Mouse (Mus musculus) heart, embryonic 12.5 days (tissue): ENCODE measurements at regions not wholly inside any gene's neighbourhood (a gene's known extent, or its start where the extent isn't known, plus 50 kb on each side); places are given as distances from the start of the nearest gene placed in this dataset.
A peak's percentile ranks its signal among the peaks of the same experiment; 100 is the strongest.

Experiments used
- ATAC-seq: fragments of 200-750 bp; cut with Nextera tagmentation; 2 replicates; pipeline ENCODE4 v1.8.0; 2017; ENCODE audit warnings: moderate TSS enrichment, moderate library complexity; ENCODE audit not compliant: insufficient number of reproducible peaks, low FRiP score
- H3K27ac ChIP-seq: fragments of 300-500 bp; sonication (generic); 2 replicates; pipeline ENCODE4 v1.5.1; 2016; ENCODE audit warnings: mild to moderate bottlenecking, moderate library complexity; ENCODE audit not compliant: poor library complexity, severe bottlenecking
- H3K27me3 ChIP-seq: fragments of 300-500 bp; sonication (generic); replicated peaks from 2 replicates; pipeline ENCODE4 v1.6.1; 2016; ENCODE audit warnings: mild to moderate bottlenecking, moderate library complexity
- H3K36me3 ChIP-seq: fragments of 300-500 bp; sonication (generic); 2 replicates; pipeline ENCODE4 v1.6.1; 2016; ENCODE audit warnings: mild to moderate bottlenecking, moderate library complexity
- H3K4me1 ChIP-seq: fragments of 300-500 bp; sonication (generic); replicated peaks from 2 replicates; pipeline ENCODE4 v1.6.1; 2016; ENCODE audit warnings: mild to moderate bottlenecking
- H3K4me2 ChIP-seq: fragments of 300-500 bp; sonication (generic); 2 replicates; pipeline ENCODE4 v1.6.1; 2016; ENCODE audit warnings: mild to moderate bottlenecking, moderate library complexity
- H3K4me3 ChIP-seq: fragments of 300-500 bp; sonication (generic); 2 replicates; pipeline ENCODE4 v1.5.1; 2016; ENCODE audit warnings: mild to moderate bottlenecking
- H3K9ac ChIP-seq: fragments of 300-500 bp; sonication (generic); 2 replicates; pipeline ENCODE4 v1.6.1; 2016; ENCODE audit warnings: mild to moderate bottlenecking, moderate library complexity
- H3K9me3 ChIP-seq: fragments of 300-500 bp; sonication (generic); replicated peaks from 2 replicates; pipeline ENCODE4 v1.6.1; 2016; ENCODE audit warnings: mild to moderate bottlenecking, moderate library complexity
- WGBS: fragments of 180-500 bp; shearing (Covaris S2); methylation state at CpG from one replicate; pipeline ENCODE4 v1.1.7; 2016; 5-methylcytosine and 5-hydroxymethylcytosine counted together

GRCm38 (mm10) chr6:148634148-148634547, 190.0 kb upstream of the Tmtc1 start:
- WGBS, result 85% methylated on average over 2 of the region's 2 CpGs
- Histone ChIP-seq H3K4me2 (no peak overlapping the region), H3K4me1 (no peaks in the 10 kb centered on the region), H3K9ac (no peak overlapping the region), H3K27ac (no peak overlapping the region), H3K36me3 (no peaks in the 10 kb centered on the region), H3K4me3 (no peak overlapping the region), H3K9me3 (no peaks in the 10 kb centered on the region), H3K27me3 (no peaks in the 10 kb centered on the region)
- no peak for ATAC-seq

DNA sequence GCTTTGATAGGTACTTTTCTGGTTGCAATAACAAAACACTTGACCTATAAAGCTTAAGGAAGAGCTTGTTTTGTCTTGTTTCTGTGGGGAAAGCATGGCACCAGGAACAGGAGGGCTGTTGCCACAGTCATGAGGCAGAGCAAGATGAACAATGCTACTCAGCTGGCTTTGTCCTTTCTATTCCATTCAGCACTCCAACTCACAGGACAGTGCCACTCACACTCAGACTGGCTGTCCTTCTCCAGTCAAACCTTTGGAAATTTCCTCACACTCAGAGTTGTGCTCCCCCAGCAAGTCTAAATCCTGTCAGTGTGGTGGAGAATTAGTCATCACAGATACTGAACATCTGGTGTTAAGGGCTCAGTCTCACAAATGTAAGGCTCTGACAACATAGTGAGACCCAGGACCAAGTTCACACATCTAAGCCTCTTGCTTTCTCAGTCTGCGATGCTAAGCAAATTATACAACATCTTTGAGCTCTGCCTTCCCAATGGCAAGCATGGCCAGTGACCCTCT, 183.0 kb upstream of the Tmtc1 start:
- H3K9me3 ChIP-seq, result no peaks in the 10 kb centered on the region
- H3K27ac ChIP-seq, result no peak overlapping the region
- peaks cover 4% of the 10 kb centered on the region; the same call in 1 of the 2 replicates for H3K27me3 ChIP-seq
- H3K4me2 ChIP-seq, result no peak overlapping the region
- no peak overlapping the region for H3K9ac ChIP-seq
- no peak for ATAC-seq
- H3K4me1 ChIP-seq, result no peaks in the 10 kb centered on the region
- WGBS, result 74% methylated on average over 1 of the region's 1 CpGs
- no peak overlapping the region for H3K4me3 ChIP-seq
- no peaks in the 10 kb centered on the region for H3K36me3 ChIP-seq

DNA sequence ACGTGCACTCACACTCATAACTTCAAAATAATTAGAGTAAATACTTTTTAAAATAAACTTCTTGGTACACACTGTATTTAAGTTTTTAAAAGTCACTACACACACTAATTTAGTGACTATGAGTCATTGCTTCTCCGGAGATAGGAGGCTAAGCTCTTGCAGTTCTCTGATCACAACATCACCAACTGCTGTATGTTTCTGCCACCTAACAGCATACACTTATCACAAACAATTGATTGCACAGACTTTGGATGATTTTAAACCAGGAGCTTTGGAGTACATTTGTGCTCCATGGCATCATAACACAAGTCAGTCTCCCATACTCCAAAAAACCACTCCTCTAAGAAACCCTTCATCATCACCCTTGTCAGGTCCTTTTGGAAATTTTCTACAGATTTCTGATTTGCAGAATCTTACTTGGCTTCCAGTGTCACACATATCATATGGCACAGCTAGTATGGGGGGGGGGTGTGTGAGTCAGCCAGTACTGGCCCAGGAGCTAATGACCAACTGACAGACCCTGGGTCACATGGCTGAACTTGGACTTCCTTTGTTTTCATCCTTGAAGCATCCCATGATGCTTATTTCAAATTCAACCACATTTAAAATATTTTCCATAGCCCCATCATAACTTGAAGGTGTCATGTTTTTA, 179.1 kb upstream of the Tmtc1 start:
- Histone ChIP-seq H3K9ac (no peak overlapping the region), H3K4me2 (no peak overlapping the region), H3K4me1 (peaks cover 8% of the 10 kb centered on the region), H3K27me3 (peaks cover 6% of the 10 kb centered on the region; the same call in 1 of the 2 replicates), H3K36me3 (no peaks in the 10 kb centered on the region), H3K9me3 (no peaks in the 10 kb centered on the region), H3K27ac (no peak overlapping the region), H3K4me3 (no peak overlapping the region)
- no peak for ATAC-seq
- 73% methylated on average over 2 of the region's 2 CpGs for WGBS

GRCm38 (mm10) chr6:148620034-148620433, 175.8 kb upstream of the Tmtc1 start:
- no peak overlapping the region for H3K4me3 ChIP-seq
- no peak overlapping the region for H3K27ac ChIP-seq
- 9% methylated on average over 1 of the region's 1 CpGs for WGBS
- peak; percentile 48; the same call in 1 of the 2 replicates for ATAC-seq
- H3K9me3 ChIP-seq, result no peaks in the 10 kb centered on the region
- no peak overlapping the region for H3K4me2 ChIP-seq
- H3K4me1 ChIP-seq, result peaks cover 18% of the 10 kb centered on the region
- 0 out of 2 replicates have a peak, but pooled peaks cover 5% of the 10 kb centered on the region for H3K27me3 ChIP-seq
- no peak overlapping the region for H3K9ac ChIP-seq
- H3K36me3 ChIP-seq, result no peaks in the 10 kb centered on the region

- ATAC-seq, result peak; percentile 25; the same call in 1 of the 2 replicates
- no peak overlapping the region for H3K27ac ChIP-seq
- H3K4me2 ChIP-seq, result peak overlapping the region; percentile 40
Observed at GRCm38 (mm10) chr6:148615931-148616330, 171.7 kb upstream of the Tmtc1 start.

GRCm38 (mm10) chr6:148615442-148615841, 171.3 kb upstream of the Tmtc1 start:
- Histone ChIP-seq H3K36me3 (no peaks in the 10 kb centered on the region), H3K4me2 (peak overlapping the region; percentile 40), H3K4me1 (peaks cover 23% of the 10 kb centered on the region), H3K27me3 (0 out of 2 replicates have a peak, but pooled peaks cover 3% of the 10 kb centered on the region), H3K4me3 (no peak overlapping the region), H3K27ac (no peak overlapping the region), H3K9ac (no peak overlapping the region), H3K9me3 (no peaks in the 10 kb centered on the region)
- 18% methylated on average over 3 of the region's 3 CpGs for WGBS
- no peak for ATAC-seq

More at GRCm38 (mm10) chr6:148615931-148616330, 171.7 kb upstream of the Tmtc1 start:
- H3K9ac ChIP-seq, result no peak overlapping the region
- 6% methylated on average over 4 of the region's 4 CpGs for WGBS
- H3K36me3 ChIP-seq, result no peaks in the 10 kb centered on the region
- no peaks in the 10 kb centered on the region for H3K9me3 ChIP-seq
- peaks cover 23% of the 10 kb centered on the region for H3K4me1 ChIP-seq
- H3K4me3 ChIP-seq, result no peak overlapping the region
- 0 out of 2 replicates have a peak, but pooled peaks cover 3% of the 10 kb centered on the region for H3K27me3 ChIP-seq

GRCm38 (mm10) chr6:148608881-148609280, 164.7 kb upstream of the Tmtc1 start:
- H3K4me2 ChIP-seq, result no peak overlapping the region
- 78% methylated on average over 5 of the region's 5 CpGs for WGBS
- H3K9ac ChIP-seq, result no peak overlapping the region
- H3K27ac ChIP-seq, result no peak overlapping the region
- no peak overlapping the region for H3K4me3 ChIP-seq
- ATAC-seq, result no peak
- no peaks in the 10 kb centered on the region for H3K9me3 ChIP-seq
- H3K27me3 ChIP-seq, result no peaks in the 10 kb centered on the region
- no peaks in the 10 kb centered on the region for H3K4me1 ChIP-seq
- H3K36me3 ChIP-seq, result no peaks in the 10 kb centered on the region

GRCm38 (mm10) chr6:148605226-148605625, 161.0 kb upstream of the Tmtc1 start:
- H3K4me1 ChIP-seq, result 0 out of 2 replicates have a peak, but pooled peaks cover 8% of the 10 kb centered on the region
- H3K4me2 ChIP-seq, result no peak overlapping the region
- H3K36me3 ChIP-seq, result no peaks in the 10 kb centered on the region
- no peak overlapping the region for H3K9ac ChIP-seq
- no peaks in the 10 kb centered on the region for H3K9me3 ChIP-seq
- 81% methylated on average over 1 of the region's 1 CpGs for WGBS
- H3K27ac ChIP-seq, result no peak overlapping the region
- H3K4me3 ChIP-seq, result no peak overlapping the region
- ATAC-seq, result no peak
- H3K27me3 ChIP-seq, result no peaks in the 10 kb centered on the region

DNA sequence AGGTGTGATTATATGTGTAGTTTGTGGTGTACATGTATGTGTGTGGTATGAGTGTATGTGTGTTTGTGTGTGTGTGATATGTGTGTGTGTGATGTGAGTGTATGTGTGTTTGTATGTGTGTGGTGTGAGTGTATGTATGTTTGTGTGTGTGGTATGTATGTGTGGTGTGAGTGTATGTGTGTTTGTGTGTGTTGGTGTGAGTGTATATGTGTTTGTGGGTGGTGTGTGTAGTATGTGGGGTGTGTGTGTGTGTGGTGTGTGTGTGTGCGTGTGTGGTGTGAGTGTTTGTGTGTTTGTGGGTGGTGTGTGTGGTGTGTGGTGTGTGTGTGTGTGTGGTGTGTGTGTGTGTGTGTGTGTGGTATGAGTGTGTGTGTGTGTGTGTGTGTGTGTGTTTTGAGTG, 160.6 kb upstream of the Tmtc1 start:
- H3K9me3 ChIP-seq, result no peaks in the 10 kb centered on the region
- WGBS, result 0% methylated on average over 1 of the region's 1 CpGs

GRCm38 (mm10) chr6:148603878-148604277, 159.7 kb upstream of the Tmtc1 start:
- Histone ChIP-seq H3K4me3 (no peak overlapping the region), H3K4me1 (0 out of 2 replicates have a peak, but pooled peaks cover 8% of the 10 kb centered on the region), H3K36me3 (no peaks in the 10 kb centered on the region), H3K9ac (no peak overlapping the region), H3K4me2 (no peak overlapping the region), H3K9me3 (no peaks in the 10 kb centered on the region), H3K27ac (no peak overlapping the region), H3K27me3 (no peaks in the 10 kb centered on the region)
- WGBS, result 87% methylated on average over 2 of the region's 2 CpGs
- ATAC-seq, result no peak

More for the DNA sequence above, 160.6 kb upstream of the Tmtc1 start:
- Histone ChIP-seq H3K4me3 (no peak overlapping the region), H3K4me2 (no peak overlapping the region), H3K36me3 (no peaks in the 10 kb centered on the region), H3K4me1 (0 out of 2 replicates have a peak, but pooled peaks cover 8% of the 10 kb centered on the region), H3K27ac (no peak overlapping the region), H3K27me3 (no peaks in the 10 kb centered on the region), H3K9ac (no peak overlapping the region)
- no peak for ATAC-seq

- H3K4me3 ChIP-seq, result no peak overlapping the region
- ATAC-seq, result peak; percentile 85
- H3K9me3 ChIP-seq, result no peaks in the 10 kb centered on the region
- no peak overlapping the region for H3K27ac ChIP-seq
- no peaks in the 10 kb centered on the region for H3K36me3 ChIP-seq
- H3K4me2 ChIP-seq, result no peak overlapping the region
- H3K27me3 ChIP-seq, result no peaks in the 10 kb centered on the region
- 24% methylated on average over 4 of the region's 4 CpGs for WGBS
- 0 out of 2 replicates have a peak, but pooled peaks cover 8% of the 10 kb centered on the region for H3K4me1 ChIP-seq
- H3K9ac ChIP-seq, result no peak overlapping the region
Observed at GRCm38 (mm10) chr6:148603460-148603859, 159.3 kb upstream of the Tmtc1 start.
